Mouse (Mus musculus) cerebellum, adult 2 months (tissue): Measurements from ENCODE around the gene Npb.

Experiments used
- CTCF ChIP-seq: fragments of 200-500 bp; IDR thresholded peaks from 2 replicates; pipeline ENCODE4 v1.5.1; 2011; ENCODE audit warnings: low read depth, mild to moderate bottlenecking, control low read depth, low read length, moderate library complexity, borderline replicate concordance; ENCODE audit not compliant: insufficient read depth
- POLR2A ChIP-seq: fragments of 200-500 bp; IDR thresholded peaks from 2 replicates; pipeline ENCODE4 v1.6.1; 2011; ENCODE audit warnings: low read length, control low read depth, borderline replicate concordance; ENCODE audit not compliant: insufficient read depth

- TF ChIP-seq CTCF (no peak), POLR2A (no peak)
Measured at GRCm38 (mm10) chr11:120641255-120641654, 33.0 kb downstream of the Npb start.
